Mouse (Mus musculus) kidney, adult 2 months (tissue): Measurements from ENCODE around the gene Dbh.

ENCODE experiments used
- CTCF ChIP-seq: fragments of 200-500 bp; conservative IDR thresholded peaks from 2 replicates; pipeline ENCODE4 v1.5.1; 2011; ENCODE audit warnings: low read depth, mild to moderate bottlenecking, control low read depth, low read length, moderate library complexity, mixed read lengths; ENCODE audit not compliant: insufficient read depth, insufficient read length
- POLR2A ChIP-seq: fragments of 200-500 bp; IDR thresholded peaks from one replicate; pipeline ENCODE4 v1.6.1; 2011; ENCODE audit warnings: low read depth, low read length, control low read depth

DNA sequence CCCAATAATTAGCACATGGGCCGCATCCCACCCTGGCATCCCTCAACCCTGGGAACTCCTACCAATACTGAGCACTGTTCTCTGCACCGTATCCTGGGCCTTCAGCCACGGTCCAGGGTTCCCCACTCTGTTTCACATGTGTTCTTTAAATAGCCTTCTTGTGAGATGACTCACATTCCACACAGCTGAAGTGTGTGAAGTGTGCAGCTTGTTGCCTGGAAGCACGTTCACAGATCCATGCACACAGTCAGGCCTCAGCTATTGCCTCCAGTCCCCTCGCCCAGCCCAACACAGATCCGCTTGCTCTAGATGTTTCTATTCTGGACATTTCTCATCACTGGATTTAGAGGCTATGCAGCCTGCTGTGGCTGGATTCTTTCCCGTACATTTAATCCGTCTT lies 14.1 kb downstream of the Dbh start:
- no peak for TF ChIP-seq CTCF
- no peak for TF ChIP-seq POLR2A
